Mouse (Mus musculus) midbrain, embryonic 14.5 days (tissue): ENCODE measurements around the gene Slx4. TPM values are rescaled to one million over a fixed set of nuclear protein-coding genes. Genes with fewer than 3 reads are reported as not detected.

Experiments used
- ATAC-seq: fragments of 200-750 bp; cut with Nextera tagmentation; 2 replicates; pipeline ENCODE4 v1.8.0; 2017; ENCODE audit warnings: moderate number of reproducible peaks, moderate library complexity; ENCODE audit not compliant: low FRiP score, low TSS enrichment
- DNase-seq: peaks from one replicate; pipeline ENCODE4 v3.0.0-alpha.2; 2015
- H3K27ac ChIP-seq: fragments of 300-500 bp; sonication (generic); replicated peaks from 2 replicates; pipeline ENCODE4 v1.5.1; 2014; ENCODE audit warnings: mild to moderate bottlenecking, low read depth, low read length, moderate library complexity
- H3K27me3 ChIP-seq: fragments of 300-500 bp; sonication (generic); 2 replicates; pipeline ENCODE4 v1.6.1; 2014; ENCODE audit warnings: low read length, control low read depth, mixed read lengths; ENCODE audit not compliant: control insufficient read depth, insufficient read depth
- H3K36me3 ChIP-seq: fragments of 300-500 bp; sonication (generic); 2 replicates; pipeline ENCODE4 v1.6.1; 2014; ENCODE audit warnings: low read length, control low read depth; ENCODE audit not compliant: control insufficient read depth, insufficient read depth
- H3K4me1 ChIP-seq: fragments of 300-500 bp; sonication (generic); 2 replicates; pipeline ENCODE4 v1.6.1; 2014; ENCODE audit warnings: mild to moderate bottlenecking, antibody characterized with exemption, low read length, control low read depth; ENCODE audit not compliant: control insufficient read depth, insufficient read depth
- H3K4me2 ChIP-seq: fragments of 300-500 bp; sonication (generic); 2 replicates; pipeline ENCODE4 v1.6.1; 2014; ENCODE audit warnings: mild to moderate bottlenecking, low read length, moderate library complexity
- H3K4me3 ChIP-seq: fragments of 300-500 bp; sonication (generic); replicated peaks from 2 replicates; pipeline ENCODE4 v1.5.1; 2014; ENCODE audit warnings: low read depth, low read length
- H3K9ac ChIP-seq: fragments of 300-500 bp; sonication (generic); replicated peaks from 2 replicates; pipeline ENCODE4 v1.6.1; 2014; ENCODE audit warnings: mild to moderate bottlenecking, low read length, moderate library complexity
- H3K9me3 ChIP-seq: fragments of 300-500 bp; sonication (generic); 2 replicates; pipeline ENCODE4 v1.6.1; 2016; ENCODE audit warnings: low read length, control low read depth, mixed read lengths; ENCODE audit not compliant: control insufficient read depth
- WGBS: fragments of 180-500 bp; shearing (Covaris S2); extraction: QIAGEN DNeasy Blood & Tissue Kit; methylation state at CpG from one replicate; pipeline ENCODE4 v1.1.7; 2014; 5-methylcytosine and 5-hydroxymethylcytosine counted together
- polyA plus RNA-seq: library from polyadenylated mRNA; unstranded; fragments of >200 nt; fragmentation: Nextera tagmentation; extraction: Ambion mirVana; gene quantifications from 2 replicates; pipeline ENCODE4 v1.2.1, GENCODE M21; 2014

Slx4 gene
- polyA plus RNA-seq: 30.0 and 40.0 TPM in 2 replicates

- H3K9ac ChIP-seq: peak within 1 kb of the TSS; percentile 87
- peaks cover 25% of the 10 kb centered on the region for H3K36me3 ChIP-seq
- WGBS: 1% methylated on average over 57 of the region's 58 CpGs
- peak; percentile 96 for ATAC-seq
- peaks cover 11% of the 10 kb centered on the region for H3K4me1 ChIP-seq
- H3K4me2 ChIP-seq: peak within 1 kb of the TSS; percentile 79
- no peaks in the 10 kb centered on the region for H3K9me3 ChIP-seq
- peak within 1 kb of the TSS; percentile 90 for H3K27ac ChIP-seq
- H3K27me3 ChIP-seq: no peaks in the 10 kb centered on the region
- peak; percentile 99 for DNase-seq
- peak within 1 kb of the TSS; percentile 82 for H3K4me3 ChIP-seq
Measured at GRCm38 (mm10) chr16:4003489-4004398, at the start of gene Slx4. Gene Slx4 (minus strand): TSS chr16:4003770.

GRCm38 (mm10) chr16:4052601-4053000 is 49.0 kb upstream of the Slx4 start:
- ATAC-seq: no peak
- Histone ChIP-seq H3K4me2 (no peak overlapping the region), H3K9ac (no peak overlapping the region), H3K4me3 (no peak overlapping the region), H3K9me3 (no peaks in the 10 kb centered on the region), H3K27ac (no peak overlapping the region), H3K27me3 (no peaks in the 10 kb centered on the region), H3K36me3 (peaks cover 78% of the 10 kb centered on the region), H3K4me1 (no peaks in the 10 kb centered on the region)
- 91% methylated on average over 4 of the region's 4 CpGs for WGBS
- DNase-seq: no peak

GRCm38 (mm10) chr16:4045524-4045923 is 42.0 kb upstream of the Slx4 start:
- H3K9ac ChIP-seq: no peak overlapping the region
- H3K4me1 ChIP-seq: no peaks in the 10 kb centered on the region
- peaks cover 84% of the 10 kb centered on the region for H3K36me3 ChIP-seq
- no peak overlapping the region for H3K4me2 ChIP-seq
- ATAC-seq (no peak), DNase-seq (peak; percentile 2)
- no peak overlapping the region for H3K27ac ChIP-seq
- H3K9me3 ChIP-seq: no peaks in the 10 kb centered on the region
- H3K4me3 ChIP-seq: no peak overlapping the region
- 80% methylated on average over 4 of the region's 4 CpGs for WGBS
- no peaks in the 10 kb centered on the region for H3K27me3 ChIP-seq

- no peaks in the 10 kb centered on the region for H3K4me1 ChIP-seq
- H3K27me3 ChIP-seq: no peaks in the 10 kb centered on the region
- peaks cover 84% of the 10 kb centered on the region for H3K36me3 ChIP-seq
- ATAC-seq (no peak), DNase-seq (no peak)
- H3K4me2 ChIP-seq: no peak overlapping the region
- H3K9ac ChIP-seq: no peak overlapping the region
- no peak overlapping the region for H3K27ac ChIP-seq
- no peak overlapping the region for H3K4me3 ChIP-seq
- no peaks in the 10 kb centered on the region for H3K9me3 ChIP-seq
- 96% methylated on average over 2 of the region's 2 CpGs for WGBS
Measured at GRCm38 (mm10) chr16:4044093-4044492, 40.5 kb upstream of the Slx4 start.

GRCm38 (mm10) chr16:4041646-4042045 is 38.1 kb upstream of the Slx4 start:
- Histone ChIP-seq H3K27ac (no peak overlapping the region), H3K36me3 (peaks cover 91% of the 10 kb centered on the region), H3K4me1 (no peaks in the 10 kb centered on the region), H3K9ac (no peak overlapping the region), H3K4me2 (no peak overlapping the region), H3K4me3 (no peak overlapping the region), H3K9me3 (no peaks in the 10 kb centered on the region), H3K27me3 (no peaks in the 10 kb centered on the region)
- ATAC-seq (no peak), DNase-seq (no peak)
- 98% methylated on average over 4 of the region's 4 CpGs for WGBS

- Histone ChIP-seq H3K4me3 (no peak overlapping the region), H3K36me3 (peaks cover 82% of the 10 kb centered on the region), H3K27me3 (no peaks in the 10 kb centered on the region), H3K9ac (no peak overlapping the region), H3K4me2 (no peak overlapping the region), H3K27ac (no peak overlapping the region), H3K4me1 (no peaks in the 10 kb centered on the region), H3K9me3 (no peaks in the 10 kb centered on the region)
- DNase-seq (no peak), ATAC-seq (no peak)
- WGBS: 89% methylated on average over 5 of the region's 5 CpGs
Measured at GRCm38 (mm10) chr16:4040206-4040605, 36.6 kb upstream of the Slx4 start.

GRCm38 (mm10) chr16:4037690-4038089 is 34.1 kb upstream of the Slx4 start:
- WGBS: 97% methylated on average over 7 of the region's 7 CpGs
- Histone ChIP-seq H3K27me3 (no peaks in the 10 kb centered on the region), H3K4me2 (no peak overlapping the region), H3K4me1 (no peaks in the 10 kb centered on the region), H3K36me3 (peaks cover 61% of the 10 kb centered on the region), H3K9ac (no peak overlapping the region), H3K4me3 (no peak overlapping the region), H3K27ac (no peak overlapping the region), H3K9me3 (no peaks in the 10 kb centered on the region)
- DNase-seq (no peak), ATAC-seq (no peak)

GRCm38 (mm10) chr16:4036807-4037206 is 33.2 kb upstream of the Slx4 start, which contains the start of gene Dnase1:
Gene Dnase1 (plus strand): TSS chr16:4036942.
- H3K9ac ChIP-seq: no peak within 1 kb of the TSS
- no peaks in the 10 kb centered on the region for H3K27me3 ChIP-seq
- no peaks in the 10 kb centered on the region for H3K9me3 ChIP-seq
- 91% methylated on average over 5 of the region's 5 CpGs for WGBS
- H3K27ac ChIP-seq: no peak within 1 kb of the TSS
- no peak within 1 kb of the TSS for H3K4me3 ChIP-seq
- no peak for ATAC-seq
- peaks cover 52% of the 10 kb centered on the region for H3K36me3 ChIP-seq
- H3K4me2 ChIP-seq: no peak within 1 kb of the TSS
- H3K4me1 ChIP-seq: no peaks in the 10 kb centered on the region
- DNase-seq: no peak

GRCm38 (mm10) chr16:4035575-4035974 is 32.0 kb upstream of the Slx4 start:
- WGBS: 95% methylated on average over 2 of the region's 2 CpGs
- H3K4me2 ChIP-seq: no peak overlapping the region
- no peaks in the 10 kb centered on the region for H3K27me3 ChIP-seq
- H3K4me1 ChIP-seq: no peaks in the 10 kb centered on the region
- H3K9ac ChIP-seq: no peak overlapping the region
- H3K36me3 ChIP-seq: peaks cover 43% of the 10 kb centered on the region
- ATAC-seq: no peak
- H3K4me3 ChIP-seq: no peak overlapping the region
- no peak for DNase-seq
- no peak overlapping the region for H3K27ac ChIP-seq
- H3K9me3 ChIP-seq: no peaks in the 10 kb centered on the region
